Mouse (Mus musculus): ENCODE measurements at regions not wholly inside any gene's neighbourhood (a gene's known extent, or its start where the extent isn't known, plus 50 kb on each side); places are given as distances from the start of the nearest gene placed in this dataset.

DNA sequence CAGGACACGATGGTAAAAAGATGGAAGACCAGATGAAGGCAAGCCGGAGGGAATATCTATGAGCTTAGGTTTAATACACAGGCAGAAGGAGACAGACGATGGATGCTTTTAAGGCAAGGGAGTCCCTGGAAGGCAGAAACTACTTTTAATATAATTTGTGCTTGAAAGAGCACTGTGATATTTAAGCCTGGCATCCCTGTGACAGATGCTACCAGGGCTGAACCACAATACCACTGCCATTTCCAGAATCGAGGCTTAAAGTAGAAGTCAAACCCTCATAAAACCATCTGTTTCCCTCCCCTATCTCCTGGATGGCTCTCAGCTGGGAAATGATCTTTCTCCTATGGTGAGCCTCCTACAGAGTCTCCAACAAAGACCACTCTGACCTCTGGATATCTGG is 149.1 kb upstream of the Btg1 start:
- 78% methylated on average over 4 of the region's 4 CpGs for WGBS
- Histone ChIP-seq H3K27ac (no peak overlapping the region), H3K27me3 (ENCODE audit: control insufficient read depth, insufficient read depth, low read length) (no peaks in the 10 kb centered on the region), H3K79me2 (replicated peaks; ENCODE audit: control insufficient read depth, insufficient read depth, low read length) (no peaks in the 10 kb centered on the region), H3K9ac (ENCODE audit: low read depth, low read length) (no peak overlapping the region), H3K36me3 (ENCODE audit: control insufficient read depth, insufficient read depth, low read length) (no peaks in the 10 kb centered on the region), H3K4me1 (ENCODE audit: control insufficient read depth, insufficient read depth, low read length) (no peaks in the 10 kb centered on the region), H3K4me3 (no peak overlapping the region)
- no peak for TF ChIP-seq POLR2A (IDR thresholded peaks at IDR 0.05; ENCODE audit: insufficient read depth, low read depth, low read length)
- TF ChIP-seq CTCF (IDR thresholded peaks at IDR 0.05), result no peak
- no peak for TF ChIP-seq EP300 (IDR thresholded peaks at IDR 0.05; ENCODE audit: insufficient read depth, low read depth, low read length)
- no peak for DNase-seq
- intact Hi-C loops (cut with DNase I), result no loop called here

DNA sequence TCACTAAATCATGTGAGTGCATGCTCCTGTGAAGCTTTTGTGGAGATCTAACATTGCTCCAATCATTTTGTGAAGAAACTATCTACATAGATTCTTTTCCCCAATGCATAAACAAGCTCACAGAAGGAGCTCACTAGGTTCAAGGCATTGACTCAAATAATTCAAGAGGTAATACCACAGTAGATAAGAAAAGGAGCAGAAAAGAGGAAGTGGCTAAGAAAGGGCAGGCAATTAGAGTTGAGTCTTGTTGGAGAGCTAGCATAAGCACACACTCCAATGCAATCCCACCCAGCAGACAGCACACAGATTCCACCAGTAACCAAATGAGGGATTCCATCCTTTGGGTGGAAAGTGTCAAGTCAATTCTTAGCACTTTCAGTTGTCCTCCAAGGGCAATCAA is 145.3 kb upstream of the Btg1 start:
- Histone ChIP-seq H3K9ac (ENCODE audit: low read depth, low read length) (no peak overlapping the region), H3K27ac (no peak overlapping the region), H3K4me3 (no peak overlapping the region), H3K4me1 (ENCODE audit: control insufficient read depth, insufficient read depth, low read length) (no peaks in the 10 kb centered on the region), H3K36me3 (ENCODE audit: control insufficient read depth, insufficient read depth, low read length) (no peaks in the 10 kb centered on the region), H3K27me3 (ENCODE audit: control insufficient read depth, insufficient read depth, low read length) (no peaks in the 10 kb centered on the region), H3K79me2 (replicated peaks; ENCODE audit: control insufficient read depth, insufficient read depth, low read length) (no peaks in the 10 kb centered on the region)
- no peak for TF ChIP-seq EP300 (IDR thresholded peaks at IDR 0.05; ENCODE audit: insufficient read depth, low read depth, low read length)
- TF ChIP-seq POLR2A (IDR thresholded peaks at IDR 0.05; ENCODE audit: insufficient read depth, low read depth, low read length), result no peak
- TF ChIP-seq CTCF (IDR thresholded peaks at IDR 0.05), result no peak
- intact Hi-C loops (cut with DNase I), result no loop called here
- DNase-seq, result no peak

DNA sequence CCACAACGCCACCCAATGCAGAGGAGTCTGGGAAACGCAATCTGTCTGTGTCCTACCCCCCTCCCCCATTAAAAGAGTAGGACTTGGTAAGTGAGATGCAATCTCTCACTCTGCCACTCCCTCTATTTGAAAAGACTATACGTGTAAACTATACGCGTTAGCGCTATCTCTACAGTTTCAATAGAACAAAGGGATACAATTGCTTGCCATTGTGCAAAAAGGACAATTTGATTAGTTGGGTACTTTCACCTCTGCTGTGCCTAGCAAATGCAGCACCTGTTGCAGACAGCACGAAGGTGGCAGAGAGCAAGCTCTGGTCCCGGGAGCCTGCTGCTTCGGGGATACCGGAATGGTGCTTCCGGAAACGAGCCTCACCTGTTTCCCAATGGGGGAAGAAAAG is 137.5 kb upstream of the Btg1 start:
- no peaks in the 10 kb centered on the region for H3K36me3 ChIP-seq (ENCODE audit: control insufficient read depth, insufficient read depth, low read length)
- intact Hi-C loops (cut with DNase I), result no loop called here
- H3K79me2 ChIP-seq (replicated peaks; ENCODE audit: control insufficient read depth, insufficient read depth, low read length), result no peaks in the 10 kb centered on the region
- DNase-seq, result no peak
- no peak overlapping the region for H3K9ac ChIP-seq (ENCODE audit: low read depth, low read length)
- WGBS, result 81% methylated on average over 12 of the region's 12 CpGs
- no peaks in the 10 kb centered on the region for H3K27me3 ChIP-seq (ENCODE audit: control insufficient read depth, insufficient read depth, low read length)
- no peak overlapping the region for H3K4me3 ChIP-seq
- H3K4me1 ChIP-seq (ENCODE audit: control insufficient read depth, insufficient read depth, low read length), result no peaks in the 10 kb centered on the region
- H3K27ac ChIP-seq, result no peak overlapping the region
- TF ChIP-seq EP300 (IDR thresholded peaks at IDR 0.05; ENCODE audit: insufficient read depth, low read depth, low read length), result no peak
- no peak for TF ChIP-seq CTCF (IDR thresholded peaks at IDR 0.05)
- no peak for TF ChIP-seq POLR2A (IDR thresholded peaks at IDR 0.05; ENCODE audit: insufficient read depth, low read depth, low read length)

DNA sequence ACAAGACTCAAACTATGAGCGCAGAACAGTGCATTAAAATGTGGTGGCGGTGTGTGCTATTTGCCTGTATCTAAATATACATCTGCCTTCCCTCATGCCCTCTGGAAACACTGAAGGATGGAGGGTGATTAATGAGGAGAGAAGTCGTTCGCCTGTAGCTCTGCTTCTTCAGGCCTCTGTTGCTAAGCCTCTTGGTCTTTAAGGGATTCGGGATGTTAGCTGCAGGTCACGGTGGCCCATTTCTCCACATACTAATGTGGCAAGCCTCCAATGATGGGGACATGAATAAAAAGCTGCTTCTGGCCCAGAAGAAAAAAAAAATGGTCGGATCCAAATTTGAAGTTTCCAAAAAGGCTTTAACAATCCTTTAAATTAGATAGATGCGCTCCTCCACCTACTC is 137.0 kb upstream of the Btg1 start:
- intact Hi-C loops (cut with DNase I), result no loop called here
- no peaks in the 10 kb centered on the region for H3K4me1 ChIP-seq (ENCODE audit: control insufficient read depth, insufficient read depth, low read length)
- TF ChIP-seq EP300 (IDR thresholded peaks at IDR 0.05; ENCODE audit: insufficient read depth, low read depth, low read length), result no peak
- no peak for TF ChIP-seq CTCF (IDR thresholded peaks at IDR 0.05)
- no peak for TF ChIP-seq POLR2A (IDR thresholded peaks at IDR 0.05; ENCODE audit: insufficient read depth, low read depth, low read length)
- H3K79me2 ChIP-seq (replicated peaks; ENCODE audit: control insufficient read depth, insufficient read depth, low read length), result no peaks in the 10 kb centered on the region
- 83% methylated on average over 8 of the region's 8 CpGs for WGBS
- no peaks in the 10 kb centered on the region for H3K36me3 ChIP-seq (ENCODE audit: control insufficient read depth, insufficient read depth, low read length)
- H3K9ac ChIP-seq (ENCODE audit: low read depth, low read length), result no peak overlapping the region
- H3K27me3 ChIP-seq (ENCODE audit: control insufficient read depth, insufficient read depth, low read length), result no peaks in the 10 kb centered on the region
- DNase-seq, result no peak
- H3K4me3 ChIP-seq, result no peak overlapping the region
- H3K27ac ChIP-seq, result no peak overlapping the region

DNA sequence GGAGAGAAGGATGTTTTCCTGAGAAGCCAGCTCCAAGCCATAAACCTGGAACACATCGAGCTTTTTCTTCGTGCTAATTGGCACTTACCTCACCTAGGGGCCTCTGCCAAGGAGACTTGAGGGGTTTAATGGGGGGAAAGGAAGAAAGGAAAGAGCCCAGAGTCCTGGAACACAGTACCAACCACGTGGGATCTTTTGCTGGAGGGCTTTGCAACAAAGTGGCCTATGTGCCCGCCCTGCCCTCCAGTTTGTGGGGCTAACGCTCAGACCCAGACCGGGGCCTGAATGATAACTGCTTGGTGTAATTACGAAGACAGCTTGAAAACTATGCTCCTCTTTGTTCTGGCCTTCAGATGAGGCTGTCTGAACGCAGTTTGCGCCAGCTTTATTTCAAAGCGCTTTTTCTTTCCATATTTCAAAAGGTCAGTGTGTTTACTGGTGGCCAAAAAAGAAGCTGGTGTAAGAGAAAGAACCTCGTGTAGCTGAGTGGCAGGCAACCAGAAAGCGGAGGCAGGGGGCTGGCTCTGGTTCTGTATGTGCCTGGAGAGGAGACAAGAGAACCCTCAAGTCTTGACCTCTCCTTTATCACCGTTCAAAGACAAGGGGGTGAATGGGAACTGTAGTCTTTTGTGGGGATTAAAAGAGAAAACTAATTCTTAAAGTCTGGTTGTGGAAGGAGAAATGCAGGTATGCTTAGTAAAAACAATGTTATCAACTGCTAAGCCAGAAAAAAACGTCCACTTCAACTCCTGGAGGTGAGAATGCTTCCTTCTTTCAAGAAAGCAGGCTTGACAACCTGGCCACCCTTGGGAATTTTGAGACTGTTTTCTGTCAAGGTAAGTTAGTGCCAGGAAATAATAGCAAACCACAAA is 136.1 kb upstream of the Btg1 start:
- Histone ChIP-seq H3K4me3 (no peak overlapping the region), H3K79me2 (replicated peaks; ENCODE audit: control insufficient read depth, insufficient read depth, low read length) (no peaks in the 10 kb centered on the region), H3K27ac (no peak overlapping the region), H3K27me3 (ENCODE audit: control insufficient read depth, insufficient read depth, low read length) (no peaks in the 10 kb centered on the region), H3K4me1 (ENCODE audit: control insufficient read depth, insufficient read depth, low read length) (no peaks in the 10 kb centered on the region), H3K9ac (ENCODE audit: low read depth, low read length) (no peak overlapping the region), H3K36me3 (ENCODE audit: control insufficient read depth, insufficient read depth, low read length) (no peaks in the 10 kb centered on the region)
- WGBS, result 59% methylated on average over 14 of the region's 14 CpGs
- TF ChIP-seq EP300 (IDR thresholded peaks at IDR 0.05; ENCODE audit: insufficient read depth, low read depth, low read length), result no peak
- TF ChIP-seq CTCF (IDR thresholded peaks at IDR 0.05), result no peak
- no peak for TF ChIP-seq POLR2A (IDR thresholded peaks at IDR 0.05; ENCODE audit: insufficient read depth, low read depth, low read length)
- no peak for DNase-seq
- intact Hi-C loops (cut with DNase I), result no loop called here

DNA sequence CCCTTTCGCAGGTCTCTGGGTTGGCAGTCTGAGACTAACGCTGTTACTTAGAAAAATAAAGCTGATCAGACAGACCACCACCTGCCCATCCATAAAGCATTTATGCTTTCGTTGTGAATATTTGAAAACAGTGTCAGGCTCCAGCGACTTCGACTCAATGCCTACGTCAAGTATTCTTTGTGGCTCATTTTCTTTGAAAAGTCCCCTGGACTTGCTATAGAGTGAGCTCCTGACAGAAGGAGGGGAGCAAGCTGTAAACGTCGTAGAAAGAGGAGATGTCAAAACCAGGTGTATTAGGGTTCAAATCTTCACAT is 135.5 kb upstream of the Btg1 start:
- 84% methylated on average over 8 of the region's 8 CpGs for WGBS
- intact Hi-C loops (cut with DNase I), result no loop called here

More for the DNA sequence above, 135.5 kb upstream of the Btg1 start:
- Histone ChIP-seq H3K9ac (ENCODE audit: low read depth, low read length) (no peak overlapping the region), H3K27me3 (ENCODE audit: control insufficient read depth, insufficient read depth, low read length) (no peaks in the 10 kb centered on the region), H3K4me3 (no peak overlapping the region), H3K27ac (no peak overlapping the region), H3K36me3 (ENCODE audit: control insufficient read depth, insufficient read depth, low read length) (no peaks in the 10 kb centered on the region), H3K4me1 (ENCODE audit: control insufficient read depth, insufficient read depth, low read length) (no peaks in the 10 kb centered on the region), H3K79me2 (replicated peaks; ENCODE audit: control insufficient read depth, insufficient read depth, low read length) (no peaks in the 10 kb centered on the region)
- TF ChIP-seq CTCF (IDR thresholded peaks at IDR 0.05) (no peak), EP300 (IDR thresholded peaks at IDR 0.05; ENCODE audit: insufficient read depth, low read depth, low read length) (no peak), POLR2A (IDR thresholded peaks at IDR 0.05; ENCODE audit: insufficient read depth, low read depth, low read length) (no peak)
- DNase-seq, result no peak

Data from heart, adult 2 months (tissue).